Mouse (Mus musculus) B cell, adult 62 days (primary cell): ENCODE data around the gene Six5. TPM values are rescaled to one million over a fixed set of nuclear protein-coding genes. Genes with fewer than 3 reads are reported as not detected.

Source experiments
- total RNA-seq: library from RNA; stranded (reverse); gene quantifications from 4 replicates; pipeline ENCODE4 v1.2.4, GENCODE M21; 2023

Six5 gene
- 0.24 to 0.69 TPM (median 0.42 TPM) in 4 replicates for total RNA-seq

GRCm38 (mm10) chr7:19094471-19094825 is at the start of gene Six5:
TSS of gene Six5 (plus strand) at chr7:19094594.

GRCm38 (mm10) chr7:19054047-19054776 is 40.2 kb upstream of the Six5 start, which contains the start of gene Rsph6a:
TSS of gene Rsph6a (plus strand) at chr7:19054690.

GRCm38 (mm10) chr7:19075723-19076585 is 18.4 kb upstream of the Six5 start, which contains the start of gene Dmwd:
TSS of gene Dmwd (plus strand) at chr7:19076227.

GRCm38 (mm10) chr7:19083701-19084100 is 10.7 kb upstream of the Six5 start, which contains the start of gene Dmpk:
TSS of gene Dmpk (plus strand) at chr7:19083849.

GRCm38 (mm10) chr7:19118028-19118771 is 23.8 kb downstream of the Six5 start, which contains the start of gene Gm4969:
TSS of gene Gm4969 (minus strand) at chr7:19118368.

GRCm38 (mm10) chr7:19119631-19120429 is 25.4 kb downstream of the Six5 start, which contains the start of gene Fbxo46:
TSS of gene Fbxo46 (plus strand) at chr7:19119859.

Other genes with a start within 250 kb of the Six5 start
- 16.9 to 20.3 TPM (median 17.7 TPM) in 4 replicates for gene Pglyrp1, start 223.3 kb upstream of the Six5 start, total RNA-seq
- 16.0 to 24.2 TPM (median 21.6 TPM) in 4 replicates for gene Ccdc61, start 184.2 kb upstream of the Six5 start, total RNA-seq
- not detected in 4 replicates for gene Nova2, start 168.7 kb upstream of the Six5 start, total RNA-seq
- not detected in 4 replicates for gene Nanos2, start 107.2 kb upstream of the Six5 start, total RNA-seq
- gene Mypop, start 103.3 kb upstream of the Six5 start, total RNA-seq, result 1.2 to 2.3 TPM (median 1.8 TPM) in 4 replicates
- 26.8 to 30.9 TPM (median 29.4 TPM) in 4 replicates for gene Irf2bp1, start 90.5 kb upstream of the Six5 start, total RNA-seq
- not detected in 4 replicates for gene Foxa3, start 71.1 kb upstream of the Six5 start, total RNA-seq
- 91.9 to 110 TPM (median 103 TPM) in 4 replicates for gene Sympk, start 70.2 kb upstream of the Six5 start, total RNA-seq
- 0.39 TPM in 1 of 4 replicates, not detected in the others for gene Rsph6a, start 39.9 kb upstream of the Six5 start, total RNA-seq
- gene Dmwd, start 18.4 kb upstream of the Six5 start, total RNA-seq, result 17.3 to 21.6 TPM (median 19.2 TPM) in 4 replicates
- gene Dmpk, start 10.7 kb upstream of the Six5 start, total RNA-seq, result 12.4 to 18.4 TPM (median 13.1 TPM) in 4 replicates
- gene Gm4969, start 23.8 kb downstream of the Six5 start, total RNA-seq, result not detected in 4 replicates
- gene Fbxo46, start 25.3 kb downstream of the Six5 start, total RNA-seq, result 20.6 to 21.9 TPM (median 21.4 TPM) in 4 replicates
- gene Qpctl, start 54.7 kb downstream of the Six5 start, total RNA-seq, result 9.9 to 12.7 TPM (median 10.7 TPM) in 4 replicates
- 86.8 to 98.6 TPM (median 92.5 TPM) in 4 replicates for gene Snrpd2, start 55.1 kb downstream of the Six5 start, total RNA-seq
- gene Gipr, start 71.5 kb downstream of the Six5 start, total RNA-seq, result not detected in 4 replicates
- 19.1 to 28.1 TPM (median 21.6 TPM) in 4 replicates for gene Eml2, start 81.8 kb downstream of the Six5 start, total RNA-seq
- gene Gpr4, start 117.9 kb downstream of the Six5 start, total RNA-seq, result not detected in 4 replicates
- 52.4 to 62.7 TPM (median 54.4 TPM) in 4 replicates for gene Opa3, start 133.7 kb downstream of the Six5 start, total RNA-seq
- gene Vasp, start 177.2 kb downstream of the Six5 start, total RNA-seq, result 346 to 371 TPM (median 369 TPM) in 4 replicates
- gene Ppm1n, start 185.5 kb downstream of the Six5 start, total RNA-seq, result not detected in 4 replicates
- 0.15 to 0.27 TPM in 2 of 4 replicates, not detected in the others for gene Rtn2, start 188.0 kb downstream of the Six5 start, total RNA-seq
- gene Fosb, start 215.5 kb downstream of the Six5 start, total RNA-seq, result 2,427 to 3,505 TPM (median 2,938 TPM) in 4 replicates